Mouse (Mus musculus) spleen, adult 2 months (tissue): ENCODE results near the gene Cdadc1.

Experiments
- CTCF ChIP-seq: fragments of 200-500 bp; IDR thresholded peaks from 2 replicates; pipeline ENCODE4 v1.5.1; 2011; ENCODE audit warnings: mild to moderate bottlenecking, inconsistent platforms; ENCODE audit not compliant: insufficient read depth, insufficient read length, insufficient replicate concordance; ENCODE audit errors: extremely low read depth
- POLR2A ChIP-seq: fragments of 200-500 bp; IDR thresholded peaks from 2 replicates; pipeline ENCODE4 v1.6.1; 2011; ENCODE audit warnings: low read depth, low read length, inconsistent platforms

- no peak for TF ChIP-seq CTCF
- TF ChIP-seq POLR2A: no peak
Observed at GRCm38 (mm10) chr14:59546162-59546880, 51.4 kb downstream of the Cdadc1 start.
